8 mouse cellular contexts compared by ENCODE assay signal in the genomic region with DNA sequence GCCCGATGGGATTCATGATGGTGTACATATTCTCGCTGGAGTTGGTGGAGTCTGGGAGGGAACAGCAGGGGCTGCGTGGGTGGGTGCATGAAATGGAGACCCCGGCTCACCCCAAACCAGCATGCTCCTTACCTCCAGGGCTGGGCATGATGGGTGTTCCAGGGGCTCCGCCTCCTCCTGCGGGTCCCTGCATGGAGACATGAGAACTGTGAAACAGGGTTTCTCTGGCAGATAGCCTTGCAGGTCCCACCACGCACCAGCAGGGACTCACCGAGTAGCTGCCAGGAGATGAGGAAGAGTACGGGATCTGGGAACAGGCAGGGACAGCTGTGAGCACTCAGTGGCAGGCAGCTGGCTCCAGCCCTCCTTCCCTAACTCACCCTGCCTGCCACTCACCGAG. TPM values are rescaled to one million over a fixed set of nuclear protein-coding genes. Genes with fewer than 3 reads are reported as not detected.
DNase-seq lines count a peak whose midpoint lies in the region; ATAC-seq and TF ChIP-seq lines count a peak whose summit lies in the region.

No protein-coding gene starts in this region.

- H3K9me3 ChIP-seq in lung, postnatal 0 days (ENCODE audit: low read length): no peaks in the 10 kb centered on the region
- H3K9me3 ChIP-seq in intestine, embryonic 16.5 days (ENCODE audit: control insufficient read depth, low read length): no peaks in the 10 kb centered on the region

- H3K4me2 ChIP-seq in lung, postnatal 0 days (replicated peaks; ENCODE audit: low read depth, low read length): peak overlapping the region; percentile 78
- peak overlapping the region; percentile 77 for H3K4me2 ChIP-seq in intestine, embryonic 16.5 days (ENCODE audit: low read depth, low read length)

- no peaks in the 10 kb centered on the region for H3K27me3 ChIP-seq in cerebellum, adult 2 months (ENCODE audit: control insufficient read depth, insufficient read depth, low read length)
- H3K27me3 ChIP-seq in lung, postnatal 0 days (replicated peaks; ENCODE audit: insufficient read depth, low read length): no peaks in the 10 kb centered on the region
- no peaks in the 10 kb centered on the region for H3K27me3 ChIP-seq in intestine, embryonic 16.5 days (replicated peaks; ENCODE audit: control insufficient read depth, insufficient read depth, low read length)

- TF ChIP-seq POLR2A in cerebellum, adult 2 months (IDR thresholded peaks at IDR 0.05; ENCODE audit: borderline replicate concordance, insufficient read depth, low read length): no peak
- no peak for TF ChIP-seq POLR2A in olfactory bulb, adult 2 months (IDR thresholded peaks at IDR 0.05; ENCODE audit: insufficient read depth, low read depth, low read length)

- H3K27ac ChIP-seq in cerebellum, adult 2 months (ENCODE audit: insufficient read depth, low read length): peak overlapping the region; percentile 9; the same call in 1 of the 2 replicates
- no peak overlapping the region for H3K27ac ChIP-seq in lung, postnatal 0 days (ENCODE audit: low read length)
- H3K27ac ChIP-seq in intestine, embryonic 16.5 days (ENCODE audit: low read length): no peak overlapping the region
- H3K27ac ChIP-seq in olfactory bulb, adult 2 months (ENCODE audit: insufficient read depth, low read depth, low read length): no peak overlapping the region

- no peak for TF ChIP-seq EP300 in lung, postnatal 0 days (IDR thresholded peaks at IDR 0.05)

- WGBS in cerebellum, adult 2 months: 30% methylated on average over 10 of the region's 10 CpGs
- 37% methylated on average over 8 of the region's 10 CpGs for WGBS in lung, postnatal 0 days
- WGBS in intestine, embryonic 16.5 days: 29% methylated on average over 10 of the region's 10 CpGs
- 27% methylated on average over 10 of the region's 10 CpGs for WGBS in olfactory bulb, adult 2 months

- H3K9ac ChIP-seq in lung, postnatal 0 days (replicated peaks; ENCODE audit: low read depth): no peak overlapping the region
- H3K9ac ChIP-seq in intestine, embryonic 16.5 days (ENCODE audit: low read depth, low read length): peak overlapping the region; percentile 70

- ATAC-seq in lung, postnatal 0 days: no peak
- ATAC-seq in intestine, embryonic 16.5 days: no peak

- H3K4me1 ChIP-seq in cerebellum, adult 2 months (ENCODE audit: control insufficient read depth, insufficient read depth, low read length): peaks cover 14% of the 10 kb centered on the region; the same call in 1 of the 2 replicates
- H3K4me1 ChIP-seq in lung, postnatal 0 days (ENCODE audit: insufficient read depth, low read depth, low read length): peaks cover 20% of the 10 kb centered on the region
- peaks cover 51% of the 10 kb centered on the region for H3K4me1 ChIP-seq in intestine, embryonic 16.5 days (ENCODE audit: control insufficient read depth, insufficient read depth, low read length)
- H3K4me1 ChIP-seq in olfactory bulb, adult 2 months (ENCODE audit: control insufficient read depth, insufficient read depth, low read length): peaks cover 76% of the 10 kb centered on the region

- H3K4me3 ChIP-seq in cerebellum, adult 2 months (replicated peaks; ENCODE audit: insufficient read depth, low read depth, low read length): peak overlapping the region; percentile 59
- H3K4me3 ChIP-seq in lung, postnatal 0 days (ENCODE audit: low read depth, low read length): no peak overlapping the region
- peak overlapping the region; percentile 47 for H3K4me3 ChIP-seq in intestine, embryonic 16.5 days (ENCODE audit: low read length)
- 0 out of 2 replicates have a peak overlapping the region, but pooled peaks have one; percentile 37 for H3K4me3 ChIP-seq in olfactory bulb, adult 2 months (ENCODE audit: insufficient read depth, low read depth, low read length)

- 0 out of 2 replicates have a peak, but pooled peaks cover 3% of the 10 kb centered on the region for H3K36me3 ChIP-seq in lung, postnatal 0 days (ENCODE audit: insufficient read depth, low read length)
- H3K36me3 ChIP-seq in intestine, embryonic 16.5 days (ENCODE audit: control insufficient read depth, insufficient read depth, low read length): peaks cover 11% of the 10 kb centered on the region

- DNase-seq in cerebellum, adult 2 months: no peak
- DNase-seq in cerebellum, postnatal 14 days: no peak
- DNase-seq in lung, postnatal 0 days (ENCODE audit: low spot score): peak; percentile 23
- DNase-seq in lung, postnatal 36 days: no peak
- no peak for DNase-seq in thymus, postnatal 36 days
- DNase-seq in testis, postnatal 14 days (ENCODE audit: low spot score): no peak

- TF ChIP-seq CTCF in cerebellum, adult 2 months (IDR thresholded peaks at IDR 0.05; ENCODE audit: borderline replicate concordance, insufficient read depth, low read depth, low read length): no peak
- no peak for TF ChIP-seq CTCF in lung, postnatal 0 days (IDR thresholded peaks at IDR 0.05)
- no peak for TF ChIP-seq CTCF in olfactory bulb, adult 2 months (IDR thresholded peaks at IDR 0.05; ENCODE audit: insufficient read depth, low read depth, low read length)

RNA-seq across cellular contexts. Expression of a gene that starts 4.5 kb away (rescaled TPM):
- 55.3 and 61.4 TPM in 2 replicates for polyA plus RNA-seq in cerebellum, adult 2 months (2012; rRNA removed)
- polyA plus RNA-seq in lung, postnatal 0 days (2015; fragmentation: Nextera tagmentation; extraction: Ambion mirVana): 49.1 and 57.8 TPM in 2 replicates
- polyA plus RNA-seq in intestine, embryonic 16.5 days (2015; fragmentation: Nextera tagmentation; extraction: Ambion mirVana): 105 and 121 TPM in 2 replicates
- not detected in 2 replicates for polyA plus RNA-seq in olfactory bulb, adult 2 months (2012; ENCODE audit: insufficient read depth, insufficient read length, low replicate concordance, missing spikeins)

RNA-seq across cellular contexts. Expression of a gene that starts 9.9 kb away (rescaled TPM):
- polyA plus RNA-seq in cerebellum, adult 2 months (2012; rRNA removed): 172 and 181 TPM in 2 replicates
- 117 and 125 TPM in 2 replicates for polyA plus RNA-seq in lung, postnatal 0 days (2015; fragmentation: Nextera tagmentation; extraction: Ambion mirVana)
- polyA plus RNA-seq in intestine, embryonic 16.5 days (2015; fragmentation: Nextera tagmentation; extraction: Ambion mirVana): 63.2 and 73.9 TPM in 2 replicates
- polyA plus RNA-seq in olfactory bulb, adult 2 months (2012; ENCODE audit: insufficient read depth, insufficient read length, low replicate concordance, missing spikeins): not detected in 2 replicates

RNA-seq across cellular contexts. Expression of a gene that starts 17.2 kb away (rescaled TPM):
- 0.30 and 0.33 TPM in 2 replicates for polyA plus RNA-seq in cerebellum, adult 2 months (2012; rRNA removed)
- polyA plus RNA-seq in lung, postnatal 0 days (2015; fragmentation: Nextera tagmentation; extraction: Ambion mirVana): 4.2 TPM in 2 replicates
- polyA plus RNA-seq in intestine, embryonic 16.5 days (2015; fragmentation: Nextera tagmentation; extraction: Ambion mirVana): 2.9 and 3.0 TPM in 2 replicates
- polyA plus RNA-seq in olfactory bulb, adult 2 months (2012; ENCODE audit: insufficient read depth, insufficient read length, low replicate concordance, missing spikeins): not detected in 2 replicates

RNA-seq across cellular contexts. Expression of a gene that starts 33.5 kb away (rescaled TPM):
- 0.28 and 0.51 TPM in 2 replicates for polyA plus RNA-seq in cerebellum, adult 2 months (2012; rRNA removed)
- 1.3 and 2.3 TPM in 2 replicates for polyA plus RNA-seq in lung, postnatal 0 days (2015; fragmentation: Nextera tagmentation; extraction: Ambion mirVana)
- 3.6 and 3.7 TPM in 2 replicates for polyA plus RNA-seq in intestine, embryonic 16.5 days (2015; fragmentation: Nextera tagmentation; extraction: Ambion mirVana)
- polyA plus RNA-seq in olfactory bulb, adult 2 months (2012; ENCODE audit: insufficient read depth, insufficient read length, low replicate concordance, missing spikeins): not detected in 2 replicates

RNA-seq across cellular contexts. Expression of a gene that starts 59.5 kb away (rescaled TPM):
- 27.9 and 29.1 TPM in 2 replicates for polyA plus RNA-seq in cerebellum, adult 2 months (2012; rRNA removed)
- 11.8 and 13.0 TPM in 2 replicates for polyA plus RNA-seq in lung, postnatal 0 days (2015; fragmentation: Nextera tagmentation; extraction: Ambion mirVana)
- 16.6 and 17.7 TPM in 2 replicates for polyA plus RNA-seq in intestine, embryonic 16.5 days (2015; fragmentation: Nextera tagmentation; extraction: Ambion mirVana)
- polyA plus RNA-seq in olfactory bulb, adult 2 months (2012; ENCODE audit: insufficient read depth, insufficient read length, low replicate concordance, missing spikeins): not detected in 2 replicates
